Mouse (Mus musculus) layer of hippocampus, adult 18-20 months (tissue): ENCODE data around the gene Gm1527. TPM values are rescaled to one million over a fixed set of nuclear protein-coding genes. Genes with fewer than 3 reads are reported as not detected.
"Not testable (repeated sequence)": the region's sequence is repeated elsewhere in the genome, so short reads cannot be mapped to it uniquely, and the experiment has no call there.

Source experiments
- DNase-seq, 2 experiments: peaks; one replicate each; pipeline ENCODE4 v3.0.0; 2022; ENCODE audit warnings: low spot score in 2 of 2
- long read RNA-seq: library from polyadenylated mRNA; stranded (forward); transcript quantifications from one replicate; pipeline ENCODE4 v2.0.0, GENCODE M21; 2021
- total RNA-seq, 2 experiments: library from RNA; stranded (reverse); gene quantifications; 2 replicates each; pipeline ENCODE4 v1.2.3; 2021

Gene Gm1527
- total RNA-seq: not detected
- long read RNA-seq: 0 reads

- DNase-seq: no peak
These were observed at the start of gene Gm1527 for GRCm38 (mm10) chr3:28892317-28892716. Gene Gm1527 (plus strand): TSS chr3:28892617.

- DNase-seq: no peak
These were observed 49.2 kb upstream of the Gm1527 start for GRCm38 (mm10) chr3:28843231-28843630.

GRCm38 (mm10) chr3:28847115-28847514 lies 45.3 kb upstream of the Gm1527 start:
- no peak for DNase-seq

- DNase-seq: not testable (repeated sequence)
These were observed 40.2 kb upstream of the Gm1527 start for GRCm38 (mm10) chr3:28852174-28852573.

- not testable (repeated sequence) for DNase-seq
These were observed 32.6 kb upstream of the Gm1527 start for GRCm38 (mm10) chr3:28859630-28860392.

GRCm38 (mm10) chr3:28896966-28897365 lies 4.5 kb downstream of the Gm1527 start:
- DNase-seq: not testable (repeated sequence)

- DNase-seq: no peak
These were observed 73.5 kb downstream of the Gm1527 start for GRCm38 (mm10) chr3:28965931-28966330.

GRCm38 (mm10) chr3:28968851-28969250 lies 76.4 kb downstream of the Gm1527 start:
- peak in 1 of 2 experiments; percentile 75 for DNase-seq

Other genes starting within 250 kb of the Gm1527 start
- not detected for gene Slc2a2, start 194.7 kb upstream of the Gm1527 start, total RNA-seq
- 10 to 100 TPM; 34.7 to 35.5 TPM for gene Eif5a2, start 111.3 kb upstream of the Gm1527 start, total RNA-seq
- gene Rpl22l1, start 87.2 kb upstream of the Gm1527 start, total RNA-seq: 100 to 1,000 TPM; 197 to 209 TPM
- gene Egfem1, start 189.4 kb downstream of the Gm1527 start, total RNA-seq: 10 to 100 TPM; 28.9 to 35.3 TPM